9 mouse cellular contexts compared by ENCODE assay signal in genomic region chr11:114251614-114252013, GRCm38 (mm10).
DNase-seq lines count a peak whose midpoint lies in the region; ATAC-seq and TF ChIP-seq lines count a peak whose summit lies in the region.
"Had no signal": no experiment of that assay in that cellular context is flagged by ENCODE, and none has a peak within 500 bp of the region (broad histone marks: within the 10 kb centered on the region; RNA-seq: fewer than 3 reads in every experiment).

No protein-coding gene starts in this region.

- H3K27ac ChIP-seq in heart, postnatal 0 days (ENCODE audit: low read depth), result no peak overlapping the region
- no peak overlapping the region for H3K27ac ChIP-seq in spleen, adult 2 months (ENCODE audit: insufficient read depth, low read length)
- H3K27ac ChIP-seq in cortical plate, adult 2 months (ENCODE audit: insufficient read depth, low read length), result no peak overlapping the region
- H3K27ac ChIP-seq: limb, embryonic 13.5 days had no signal

- no peak overlapping the region for H3K4me2 ChIP-seq in heart, postnatal 0 days (ENCODE audit: low read depth, low read length)
- H3K4me2 ChIP-seq: limb, embryonic 13.5 days had no signal

- TF ChIP-seq POLR2A in spleen, adult 2 months (IDR thresholded peaks at IDR 0.05; ENCODE audit: low read depth, low read length), result no peak
- TF ChIP-seq POLR2A in cortical plate, adult 2 months (IDR thresholded peaks at IDR 0.05; ENCODE audit: extremely low read depth, insufficient read depth, low read length), result no peak

- no peaks in the 10 kb centered on the region for H3K27me3 ChIP-seq in heart, postnatal 0 days (ENCODE audit: control insufficient read depth, insufficient read depth, low read length)
- H3K27me3 ChIP-seq in spleen, adult 2 months (ENCODE audit: control insufficient read depth, insufficient read depth, low read length), result no peaks in the 10 kb centered on the region

- intact Hi-C loops in heart, postnatal 25 days (cut with DNase I), result no loop called here

- DNase-seq in heart, postnatal 0 days (ENCODE audit: low spot score), result no peak
- no peak for DNase-seq in heart, postnatal 25 days (ENCODE audit: low spot score)
- DNase-seq in spleen, adult 2 months (ENCODE audit: low read depth in 1 of 2, low spot score in 2 of 2), result no peak
- no peak for DNase-seq in spleen, adult 18-20 months
- peak; percentile 49 for DNase-seq in testis, postnatal 10 days (ENCODE audit: low spot score)

- no peaks in the 10 kb centered on the region for H3K36me3 ChIP-seq in heart, postnatal 0 days (replicated peaks; ENCODE audit: control insufficient read depth, insufficient read depth, low read length)
- H3K36me3 ChIP-seq in spleen, adult 2 months (ENCODE audit: control insufficient read depth, insufficient read depth, low read length), result no peaks in the 10 kb centered on the region
- H3K36me3 ChIP-seq: limb, embryonic 13.5 days had no signal

- no peak overlapping the region for H3K4me3 ChIP-seq in heart, postnatal 0 days (ENCODE audit: low read depth, low read length)
- H3K4me3 ChIP-seq in spleen, adult 2 months (ENCODE audit: extremely low read depth, insufficient read depth, insufficient read length), result no peak overlapping the region
- no peak overlapping the region for H3K4me3 ChIP-seq in cortical plate, adult 2 months (ENCODE audit: insufficient read depth, low read length)
- H3K4me3 ChIP-seq: limb, embryonic 13.5 days had no signal

- H3K9me3 ChIP-seq in heart, postnatal 0 days (replicated peaks; ENCODE audit: control insufficient read depth, low read length), result no peaks in the 10 kb centered on the region
- H3K9me3 ChIP-seq: limb, embryonic 13.5 days had no signal

- TF ChIP-seq EP300 in heart, postnatal 0 days (IDR thresholded peaks at IDR 0.05; ENCODE audit: low read depth), result no peak

- TF ChIP-seq CTCF in heart, postnatal 0 days (IDR thresholded peaks at IDR 0.05; ENCODE audit: low read depth), result 0 out of 2 replicates have a peak, but pooled peaks have one; percentile 26
- peak; percentile 15; the same call in 1 of the 2 replicates for TF ChIP-seq CTCF in spleen, adult 2 months (IDR thresholded peaks at IDR 0.05; ENCODE audit: extremely low read depth, insufficient read depth, insufficient read length, insufficient replicate concordance)
- TF ChIP-seq CTCF in cortical plate, adult 2 months (IDR thresholded peaks at IDR 0.05; ENCODE audit: extremely low read depth, insufficient read depth, low read length), result peak; percentile 39; the same call in 1 of the 2 replicates

- no peak overlapping the region for H3K9ac ChIP-seq in heart, postnatal 0 days (replicated peaks; ENCODE audit: low read depth, low read length)
- H3K9ac ChIP-seq: limb, embryonic 13.5 days had no signal

- ATAC-seq in heart, postnatal 0 days (ENCODE audit: insufficient read depth, low read depth), result no peak
- ATAC-seq in erythroid progenitor cell, adult 5-6 weeks (replicated peaks; ENCODE audit: low FRiP score, poor library complexity, severe bottlenecking), result no peak
- ATAC-seq in granulocyte monocyte progenitor cell, adult 5-6 weeks (replicated peaks; ENCODE audit: poor library complexity, severe bottlenecking), result no peak

- H3K4me1 ChIP-seq in heart, postnatal 0 days (ENCODE audit: control insufficient read depth, insufficient read depth), result no peaks in the 10 kb centered on the region
- H3K4me1 ChIP-seq in spleen, adult 2 months (ENCODE audit: control insufficient read depth, insufficient read depth, insufficient read length), result peaks cover 9% of the 10 kb centered on the region; the same call in 1 of the 2 replicates
- no peaks in the 10 kb centered on the region for H3K4me1 ChIP-seq in cortical plate, adult 2 months (ENCODE audit: control insufficient read depth, insufficient read depth, low read length)

- WGBS in heart, postnatal 0 days, result 88% methylated on average over 7 of the region's 7 CpGs
- 89% methylated on average over 7 of the region's 7 CpGs for WGBS in spleen, adult 2 months
